ENCODE assay signal across 8 mouse cellular contexts in genomic region chr5:138656477-138657156, GRCm38 (mm10). TPM values are rescaled to one million over a fixed set of nuclear protein-coding genes. Genes with fewer than 3 reads are reported as not detected.
DNase-seq lines count a peak whose midpoint lies in the region; ATAC-seq and TF ChIP-seq lines count a peak whose summit lies in the region.

No protein-coding gene starts in this region.

- no peak overlapping the region for H3K27ac ChIP-seq in kidney, embryonic 14.5 days (ENCODE audit: low read depth, low read length)
- H3K27ac ChIP-seq in liver, adult 2 months (replicated peaks; ENCODE audit: insufficient read depth, low read depth, low read length), result no peak overlapping the region

- no peaks in the 10 kb centered on the region for H3K9me3 ChIP-seq in kidney, embryonic 14.5 days (ENCODE audit: control insufficient read depth, low read length)

- H3K9ac ChIP-seq in kidney, embryonic 14.5 days (ENCODE audit: low read depth, low read length), result no peak overlapping the region
- no peak overlapping the region for H3K9ac ChIP-seq in liver, adult 2 months (ENCODE audit: low read depth, low read length)

- no peaks in the 10 kb centered on the region for H3K27me3 ChIP-seq in kidney, embryonic 14.5 days (ENCODE audit: control insufficient read depth, insufficient read depth, low read length)
- no peaks in the 10 kb centered on the region for H3K27me3 ChIP-seq in liver, adult 2 months (ENCODE audit: control insufficient read depth, insufficient read depth, low read length)

- peak; percentile 88 for ATAC-seq in kidney, embryonic 14.5 days (ENCODE audit: low FRiP score, low TSS enrichment)

- DNase-seq in B cell, adult 2 months, result peak; percentile 44 to 50
- DNase-seq in Muller cell, postnatal 12 days (ENCODE audit: inconsistent ontology term), result peak; percentile 40
- peak; percentile 26 to 40 for DNase-seq in cerebellum, postnatal 4 days (ENCODE audit: low spot score in 2 of 2)
- peak; percentile 33 for DNase-seq in gastrocnemius, postnatal 14 days
- DNase-seq in liver, adult 2 months (ENCODE audit: extremely low read depth, low read depth, low spot score), result peak; percentile 42
- DNase-seq in naive thymus-derived CD4-positive, alpha-beta T cell, adult 2 months (ENCODE audit: low read depth), result peak; percentile 58
- DNase-seq in thymus, postnatal 14 days, result peak; percentile 41

- TF ChIP-seq CTCF in liver, adult 2 months (IDR thresholded peaks at IDR 0.05; ENCODE audit: low read depth, low read length), result peak; percentile 58

- H3K4me1 ChIP-seq in kidney, embryonic 14.5 days (ENCODE audit: control insufficient read depth, insufficient read depth, low read length), result no peaks in the 10 kb centered on the region
- no peaks in the 10 kb centered on the region for H3K4me1 ChIP-seq in liver, adult 2 months (ENCODE audit: control insufficient read depth, insufficient read depth, low read length)

- H3K36me3 ChIP-seq in kidney, embryonic 14.5 days (ENCODE audit: control insufficient read depth, insufficient read depth, low read length), result no peaks in the 10 kb centered on the region
- H3K36me3 ChIP-seq in liver, adult 2 months (ENCODE audit: control insufficient read depth, insufficient read depth, low read length), result no peaks in the 10 kb centered on the region

- 12% methylated on average over 2 of the region's 2 CpGs for WGBS in kidney, embryonic 14.5 days
- 24% methylated on average over 2 of the region's 2 CpGs for WGBS in liver, adult 2 months

- no peaks in the 10 kb centered on the region for H3K79me2 ChIP-seq in liver, adult 2 months (ENCODE audit: control insufficient read depth, insufficient read depth, low read length)

- intact Hi-C loops in gastrocnemius, postnatal 14 days (cut with DNase I; ENCODE audit: low total_unique reads), result no loop called here

- TF ChIP-seq POLR2A in liver, adult 2 months (IDR thresholded peaks at IDR 0.05; ENCODE audit: extremely low read depth, insufficient read depth, low read length), result no peak

- H3K4me2 ChIP-seq in kidney, embryonic 14.5 days (replicated peaks; ENCODE audit: low read depth, low read length), result no peak overlapping the region

- no peak overlapping the region for H3K4me3 ChIP-seq in kidney, embryonic 14.5 days (ENCODE audit: low read length)
- no peak overlapping the region for H3K4me3 ChIP-seq in liver, adult 2 months (ENCODE audit: insufficient read depth, low read depth, low read length)

RNA-seq across cellular contexts. Expression of gene A430033K04Rik, which starts 34.0 kb away (rescaled TPM):
- total RNA-seq in gastrocnemius, postnatal 14 days (2021), result 1 to 10 TPM; 2.2 to 2.5 TPM
- polyA plus RNA-seq in kidney, embryonic 14.5 days (2014; fragmentation: Nextera tagmentation; extraction: Ambion mirVana), result 9.3 and 14.0 TPM in 2 replicates
- total RNA-seq in liver, adult 2 months (2014; rRNA removed), result 6.3 and 7.2 TPM in 2 replicates
- polyA plus RNA-seq in liver, adult 2 months (2012; rRNA removed), result 0.99 and 1.4 TPM in 2 replicates

RNA-seq across cellular contexts. Expression of gene Zfp68, which starts 37.1 kb away (rescaled TPM):
- 10 to 100 TPM; 14.0 to 15.1 TPM for total RNA-seq in gastrocnemius, postnatal 14 days (2021)
- polyA plus RNA-seq in kidney, embryonic 14.5 days (2014; fragmentation: Nextera tagmentation; extraction: Ambion mirVana), result 64.0 and 70.4 TPM in 2 replicates
- 14.5 and 15.3 TPM in 2 replicates for total RNA-seq in liver, adult 2 months (2014; rRNA removed)
- 3.3 TPM in 2 replicates for polyA plus RNA-seq in liver, adult 2 months (2012; rRNA removed)
